In genomic region chr1:78511621-78512160, GRCm38 (mm10) we compare ENCODE assay signal across 9 mouse cellular contexts. TPM values are rescaled to one million over a fixed set of nuclear protein-coding genes. Genes with fewer than 3 reads are reported as not detected.
DNase-seq lines count a peak whose midpoint lies in the region; ATAC-seq and TF ChIP-seq lines count a peak whose summit lies in the region.
"Had no signal": no experiment of that assay in that cellular context is flagged by ENCODE, and none has a peak within 500 bp of the region (broad histone marks: within the 10 kb centered on the region; RNA-seq: fewer than 3 reads in every experiment).

TSS of gene BC035947 (minus strand) at chr1:78512158.

- H3K36me3 ChIP-seq in ES-Bruce4 (ENCODE audit: control insufficient read depth, insufficient read depth, low read length, poor library complexity, severe bottlenecking) = no peaks in the 10 kb centered on the region
- no peaks in the 10 kb centered on the region for H3K36me3 ChIP-seq in heart, embryonic 16.5 days (ENCODE audit: control insufficient read depth, insufficient read depth)

- peak within 1 kb of the TSS; percentile 71 for H3K4me3 ChIP-seq in ES-Bruce4 (ENCODE audit: low read depth, low read length)
- peak within 1 kb of the TSS; percentile 43 for H3K4me3 ChIP-seq in heart, embryonic 16.5 days (ENCODE audit: low read length)

- no peaks in the 10 kb centered on the region for H3K9me3 ChIP-seq in ES-Bruce4 (replicated peaks; ENCODE audit: control insufficient read depth, insufficient read depth, low read length, poor library complexity, severe bottlenecking)
- H3K9me3 ChIP-seq in heart, embryonic 16.5 days (replicated peaks; ENCODE audit: control insufficient read depth, low read length) = no peaks in the 10 kb centered on the region

- peak; percentile 24 for DNase-seq in adrenal gland, postnatal 25 days
- peak; percentile 55 to 74 for DNase-seq in kidney, postnatal 25 days
- DNase-seq in testis, postnatal 10 days (ENCODE audit: low spot score) = peak; percentile 56
- DNase-seq in left cerebral cortex, adult 18-20 months (ENCODE audit: low spot score in 2 of 2) = no peak
- DNase-seq in frontal cortex, adult 2 months (ENCODE audit: extremely low spot score in 1 of 2, low spot score in 1 of 2) = no peak

- H3K27ac ChIP-seq in ES-Bruce4 (ENCODE audit: insufficient read depth, low read length) = no peak within 1 kb of the TSS
- H3K27ac ChIP-seq in heart, embryonic 16.5 days (ENCODE audit: low read length) = no peak within 1 kb of the TSS

- H3K4me1 ChIP-seq in ES-Bruce4 (ENCODE audit: control insufficient read depth, insufficient read depth, low read length) = no peaks in the 10 kb centered on the region
- peaks cover 4% of the 10 kb centered on the region for H3K4me1 ChIP-seq in heart, embryonic 16.5 days (ENCODE audit: control insufficient read depth, insufficient read depth, low read length)

- no peak for TF ChIP-seq CTCF in ES-Bruce4 (IDR thresholded peaks at IDR 0.05; ENCODE audit: low read depth, low read length)

- ATAC-seq in heart, embryonic 16.5 days (replicated peaks; ENCODE audit: extremely low read depth, insufficient read depth, low FRiP score) = no peak; the same call in 1 of the 2 replicates
- ATAC-seq in megakaryocyte-erythroid progenitor cell, adult 5-6 weeks (replicated peaks; ENCODE audit: low FRiP score, low TSS enrichment, poor library complexity, severe bottlenecking) = 0 out of 2 replicates have a peak, but pooled peaks have one; percentile 41

- no peak for TF ChIP-seq POLR2A in ES-Bruce4 (IDR thresholded peaks at IDR 0.05; ENCODE audit: insufficient read depth, low read length)

- peak within 1 kb of the TSS; percentile 70 for H3K4me2 ChIP-seq in heart, embryonic 16.5 days (ENCODE audit: low read depth, low read length)

- WGBS in heart, embryonic 16.5 days = 3% methylated on average over 25 of the region's 25 CpGs

- TF ChIP-seq EP300 in ES-Bruce4 (IDR thresholded peaks at IDR 0.05; ENCODE audit: insufficient read depth, low read depth, low read length) = no peak

- peaks cover 3% of the 10 kb centered on the region; the same call in 1 of the 2 replicates for H3K27me3 ChIP-seq in ES-Bruce4 (ENCODE audit: control insufficient read depth, insufficient read depth, low read length, poor library complexity, severe bottlenecking)
- peaks cover 9% of the 10 kb centered on the region; the same call in 1 of the 2 replicates for H3K27me3 ChIP-seq in heart, embryonic 16.5 days (ENCODE audit: control insufficient read depth, insufficient read depth, low read length)

- peak within 1 kb of the TSS; percentile 56 for H3K9ac ChIP-seq in ES-Bruce4 (ENCODE audit: low read depth, poor library complexity, severe bottlenecking)
- peak within 1 kb of the TSS; percentile 41 for H3K9ac ChIP-seq in heart, embryonic 16.5 days (ENCODE audit: low read length)

RNA-seq across cellular contexts. Expression of gene BC035947, which starts in this region (rescaled TPM):
- 0.52 TPM in 2 replicates for polyA plus RNA-seq in ES-Bruce4 (2011; ENCODE audit: insufficient read depth, insufficient read length, low read depth, missing spikeins)
- 0.09 TPM in 1 of 2 replicates, not detected in the other for total RNA-seq in adrenal gland, postnatal 25 days (2021)
- polyA plus RNA-seq in heart, embryonic 16.5 days (2015; fragmentation: Nextera tagmentation; extraction: Ambion mirVana) = not detected in 2 replicates
- total RNA-seq in megakaryocyte-erythroid progenitor cell, adult 5-6 weeks (2014; fragmentation: Nextera tagmentation) = not detected in 2 replicates
- total RNA-seq in megakaryocyte-erythroid progenitor cell, adult 5-6 weeks (2017) = not detected in 2 replicates
- 1 to 10 TPM; 1.1 to 1.6 TPM for total RNA-seq in left cerebral cortex, adult 18-20 months (2021)
- 0.26 and 0.29 TPM in 2 replicates for polyA plus RNA-seq in frontal cortex, adult 2 months (2012; rRNA removed)
- polyA plus RNA-seq: liver, embryonic 16.5 days had no signal

Comparison
In these comparisons a context has a peak if more than half of its experiments do, and no peak if none do; other contexts are left out.
1. Peak in DNase-seq in adrenal gland, postnatal 25 days; RNA of the gene not detected or under 1 TPM.
2. Peak in ATAC-seq in megakaryocyte-erythroid progenitor cell, adult 5-6 weeks; RNA of the gene not detected or under 1 TPM.
3. DNase-seq: peak in kidney, postnatal 25 days (2 of 2) and testis, postnatal 10 days (single experiment); none in left cerebral cortex, adult 18-20 months (0 of 2) and frontal cortex, adult 2 months (0 of 2).